Mouse (Mus musculus) embryonic fibroblast, embryonic 13.5 days (primary cell): ENCODE results near the gene Gpr183.

Experiments used
- CTCF ChIP-seq: IDR thresholded peaks from 2 replicates; pipeline ENCODE4 v1.5.1; 2011; ENCODE audit warnings: mild to moderate bottlenecking, control low read depth, low read length, moderate library complexity, borderline replicate concordance; ENCODE audit not compliant: insufficient read depth
- POLR2A ChIP-seq: IDR thresholded peaks from 2 replicates; pipeline ENCODE4 v1.6.1; 2011; ENCODE audit warnings: low read depth, mild to moderate bottlenecking, control low read depth, low read length, moderate library complexity

- TF ChIP-seq CTCF = no peak
- TF ChIP-seq POLR2A = no peak
Observed at GRCm38 (mm10) chr14:121955176-121955795, 9.7 kb downstream of the Gpr183 start.
